ENCODE assay signal across 9 mouse cellular contexts in the genomic region with DNA sequence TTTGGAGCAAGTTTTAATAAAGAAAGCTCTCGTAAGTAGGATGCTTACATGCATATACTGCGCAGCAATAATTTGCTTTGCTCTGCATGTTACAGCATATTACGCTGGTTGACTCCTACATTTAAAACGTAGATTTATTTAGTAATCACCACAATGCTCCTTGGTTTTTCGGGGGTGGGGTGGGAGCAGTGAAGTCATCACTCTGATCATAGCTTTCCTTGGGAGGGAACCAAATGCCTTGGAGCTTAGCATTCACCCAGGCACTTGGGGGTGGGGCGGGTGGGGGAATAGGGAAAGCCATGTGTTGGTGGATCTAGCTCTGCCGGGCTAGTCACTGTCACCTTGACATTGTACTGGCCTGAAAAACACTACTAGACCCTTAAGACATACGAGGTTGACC. TPM values are rescaled to one million over a fixed set of nuclear protein-coding genes. Genes with fewer than 3 reads are reported as not detected.
DNase-seq lines count a peak whose midpoint lies in the region; ATAC-seq and TF ChIP-seq lines count a peak whose summit lies in the region.
"Had no signal": no experiment of that assay in that cellular context is flagged by ENCODE, and none has a peak within 500 bp of the region (broad histone marks: within the 10 kb centered on the region; RNA-seq: fewer than 3 reads in every experiment).

No protein-coding gene starts in this region.

- DNase-seq in hindbrain, postnatal 0 days (ENCODE audit: low spot score), result no peak
- peak; percentile 25 for DNase-seq in ES-CJ7 (ENCODE audit: low read depth, low spot score)
- DNase-seq in MN1 (ENCODE audit: low spot score), result peak; percentile 37
- no peak for DNase-seq in right cerebral cortex, postnatal 25 days
- DNase-seq in right cerebral cortex, postnatal 4 days, result no peak
- DNase-seq: thymus, adult 2 months had no signal

- H3K4me1 ChIP-seq in hindbrain, postnatal 0 days (ENCODE audit: insufficient read depth, low read length), result no peaks in the 10 kb centered on the region
- peaks cover 12% of the 10 kb centered on the region for H3K4me1 ChIP-seq in hindbrain, embryonic 12.5 days
- H3K4me1 ChIP-seq in liver, embryonic 12.5 days, result peaks cover 14% of the 10 kb centered on the region

- no peaks in the 10 kb centered on the region for H3K9me3 ChIP-seq in hindbrain, postnatal 0 days (ENCODE audit: low read length)
- no peaks in the 10 kb centered on the region for H3K9me3 ChIP-seq in hindbrain, embryonic 12.5 days (replicated peaks)
- no peaks in the 10 kb centered on the region for H3K9me3 ChIP-seq in liver, embryonic 12.5 days (replicated peaks)

- H3K4me3 ChIP-seq in hindbrain, postnatal 0 days (ENCODE audit: low read length), result no peak overlapping the region
- no peak overlapping the region for H3K4me3 ChIP-seq in hindbrain, embryonic 12.5 days
- peak overlapping the region; percentile 63; the same call in 1 of the 2 replicates for H3K4me3 ChIP-seq in liver, embryonic 12.5 days

- H3K9ac ChIP-seq in hindbrain, postnatal 0 days (replicated peaks; ENCODE audit: low read length), result no peak overlapping the region
- no peak overlapping the region for H3K9ac ChIP-seq in hindbrain, embryonic 12.5 days
- no peak overlapping the region for H3K9ac ChIP-seq in liver, embryonic 12.5 days

- TF ChIP-seq CTCF in hindbrain, postnatal 0 days (IDR thresholded peaks at IDR 0.05; ENCODE audit: low read depth), result no peak

- peaks cover 57% of the 10 kb centered on the region for H3K27me3 ChIP-seq in hindbrain, postnatal 0 days (ENCODE audit: insufficient read depth, low read length)
- H3K27me3 ChIP-seq in hindbrain, embryonic 12.5 days, result peaks cover 60% of the 10 kb centered on the region
- peaks cover 85% of the 10 kb centered on the region for H3K27me3 ChIP-seq in liver, embryonic 12.5 days (replicated peaks)

- H3K36me3 ChIP-seq in hindbrain, postnatal 0 days (ENCODE audit: insufficient read depth, low read length), result no peaks in the 10 kb centered on the region
- no peaks in the 10 kb centered on the region for H3K36me3 ChIP-seq in hindbrain, embryonic 12.5 days
- H3K36me3 ChIP-seq in liver, embryonic 12.5 days, result no peaks in the 10 kb centered on the region

- ATAC-seq in hindbrain, postnatal 0 days, result no peak
- ATAC-seq in hindbrain, embryonic 12.5 days (ENCODE audit: low FRiP score), result no peak
- no peak for ATAC-seq in liver, embryonic 12.5 days

- WGBS in hindbrain, postnatal 0 days, result 4% methylated on average over 8 of the region's 8 CpGs
- 2% methylated on average over 8 of the region's 8 CpGs for WGBS in hindbrain, embryonic 12.5 days
- WGBS in liver, embryonic 12.5 days (ENCODE audit: insufficient replicate concordance), result 9% methylated on average over 8 of the region's 8 CpGs

- no peak overlapping the region for H3K27ac ChIP-seq in hindbrain, postnatal 0 days
- H3K27ac ChIP-seq in hindbrain, embryonic 12.5 days, result no peak overlapping the region
- no peak overlapping the region for H3K27ac ChIP-seq in liver, embryonic 12.5 days
- H3K27ac ChIP-seq: liver, embryonic 14.5 days had no signal

- peak overlapping the region; percentile 87 for H3K4me2 ChIP-seq in hindbrain, postnatal 0 days (ENCODE audit: low read depth, low read length)
- H3K4me2 ChIP-seq in hindbrain, embryonic 12.5 days (replicated peaks), result no peak overlapping the region
- peak overlapping the region; percentile 91 for H3K4me2 ChIP-seq in liver, embryonic 12.5 days

RNA-seq across cellular contexts. Expression of gene Spag6, which starts 1.3 kb away (rescaled TPM):
- not detected in 2 replicates for total RNA-seq in hindbrain, postnatal 0 days (2014; rRNA removed)
- polyA plus RNA-seq in hindbrain, postnatal 0 days (2015; fragmentation: Nextera tagmentation; extraction: Ambion mirVana), result 0.09 and 0.20 TPM in 2 replicates
- polyA plus RNA-seq in hindbrain, embryonic 12.5 days (2016; fragmentation: Nextera tagmentation; extraction: Ambion mirVana), result 0.22 and 0.35 TPM in 2 replicates
- not detected in 2 replicates for polyA plus RNA-seq in liver, embryonic 12.5 days (2016; fragmentation: Nextera tagmentation; extraction: Ambion mirVana)
- polyA plus RNA-seq: liver, embryonic 14.5 days had no signal

RNA-seq across cellular contexts. Expression of gene Bmi1, which starts 18.3 kb away (rescaled TPM):
- 37.2 and 61.9 TPM in 2 replicates for total RNA-seq in hindbrain, postnatal 0 days (2014; rRNA removed)
- 11.8 and 14.0 TPM in 2 replicates for polyA plus RNA-seq in hindbrain, postnatal 0 days (2015; fragmentation: Nextera tagmentation; extraction: Ambion mirVana)
- polyA plus RNA-seq in hindbrain, embryonic 12.5 days (2016; fragmentation: Nextera tagmentation; extraction: Ambion mirVana), result 42.4 and 46.8 TPM in 2 replicates
- polyA plus RNA-seq in liver, embryonic 12.5 days (2016; fragmentation: Nextera tagmentation; extraction: Ambion mirVana), result 9.5 and 9.7 TPM in 2 replicates

RNA-seq across cellular contexts. Expression of gene Commd3, which starts 23.0 kb away (rescaled TPM):
- 137 and 185 TPM in 2 replicates for total RNA-seq in hindbrain, postnatal 0 days (2014; rRNA removed)
- polyA plus RNA-seq in hindbrain, postnatal 0 days (2015; fragmentation: Nextera tagmentation; extraction: Ambion mirVana), result 187 and 191 TPM in 2 replicates
- polyA plus RNA-seq in hindbrain, embryonic 12.5 days (2016; fragmentation: Nextera tagmentation; extraction: Ambion mirVana), result 174 and 180 TPM in 2 replicates
- polyA plus RNA-seq in liver, embryonic 12.5 days (2016; fragmentation: Nextera tagmentation; extraction: Ambion mirVana), result 102 TPM in 2 replicates

Comparison
In these comparisons a context has a peak if more than half of its experiments do, and no peak if none do; other contexts are left out.
1. DNase-seq: peak in ES-CJ7 (single experiment) and MN1 (single experiment); none in hindbrain, postnatal 0 days (single experiment), right cerebral cortex, postnatal 25 days (single experiment) and right cerebral cortex, postnatal 4 days (single experiment).